Mouse (Mus musculus): ENCODE data around the gene Sost. TPM values are rescaled to one million over a fixed set of nuclear protein-coding genes. Genes with fewer than 3 reads are reported as not detected.

The Sost gene
- polyA plus RNA-seq, 1 experiment from 2014 or later = 0.36 TPM

DNA sequence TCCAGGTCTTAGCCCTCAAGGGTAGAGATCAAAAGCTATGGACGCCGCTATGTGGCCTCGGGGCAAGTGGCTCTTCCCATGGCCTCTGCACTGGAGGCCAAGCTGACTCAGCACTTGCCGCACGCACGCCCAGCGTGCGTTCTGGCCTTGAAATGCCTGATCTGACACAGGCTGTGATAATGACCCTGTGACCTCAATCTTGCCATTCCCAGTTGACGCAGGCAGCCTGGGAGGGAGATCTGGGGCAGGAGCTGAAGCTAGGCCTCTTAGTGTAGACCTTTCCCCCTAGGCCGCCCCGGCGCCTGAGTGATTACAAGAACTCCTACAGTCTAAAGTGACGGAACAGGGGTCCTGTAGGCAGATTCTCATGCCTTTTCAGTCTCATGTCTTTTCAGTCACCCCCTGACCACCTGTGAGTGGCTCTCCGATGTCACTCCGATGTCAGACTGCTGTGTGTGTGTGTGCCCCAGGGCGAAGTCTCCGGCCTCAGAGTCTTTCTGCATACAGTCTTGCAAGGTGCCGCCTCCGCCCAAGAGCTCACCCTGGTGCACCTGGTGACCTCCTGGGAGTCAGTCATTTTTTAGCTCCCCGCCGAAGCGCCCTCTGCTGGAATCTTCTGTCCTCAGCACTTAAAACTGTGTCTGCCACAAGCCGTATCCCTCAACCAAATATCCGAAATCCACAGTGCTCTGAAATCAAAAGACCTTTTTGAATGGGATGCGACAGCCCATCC is 38.6 kb downstream of the Sost start:
- no peaks in the 10 kb centered on the region for H3K9me3 ChIP-seq
- peaks cover 8% of the 10 kb centered on the region; the same call in 1 of the 2 replicates for H3K27me3 ChIP-seq (ENCODE audit: insufficient read depth, poor library complexity, severe bottlenecking)
- peak; percentile 83 for DNase-seq (ENCODE audit: low spot score)
- H3K4me1 ChIP-seq = peaks cover 35% of the 10 kb centered on the region
- no peaks in the 10 kb centered on the region for H3K36me3 ChIP-seq
- peak overlapping the region; percentile 67 for H3K27ac ChIP-seq
- H3K4me3 ChIP-seq = peak overlapping the region; percentile 23; the same call in 1 of the 2 replicates
- 24% methylated on average over 25 of the region's 25 CpGs for WGBS

GRCm38 (mm10) chr11:101926951-101927589 is 39.7 kb downstream of the Sost start:
- no peaks in the 10 kb centered on the region for H3K36me3 ChIP-seq

DNA sequence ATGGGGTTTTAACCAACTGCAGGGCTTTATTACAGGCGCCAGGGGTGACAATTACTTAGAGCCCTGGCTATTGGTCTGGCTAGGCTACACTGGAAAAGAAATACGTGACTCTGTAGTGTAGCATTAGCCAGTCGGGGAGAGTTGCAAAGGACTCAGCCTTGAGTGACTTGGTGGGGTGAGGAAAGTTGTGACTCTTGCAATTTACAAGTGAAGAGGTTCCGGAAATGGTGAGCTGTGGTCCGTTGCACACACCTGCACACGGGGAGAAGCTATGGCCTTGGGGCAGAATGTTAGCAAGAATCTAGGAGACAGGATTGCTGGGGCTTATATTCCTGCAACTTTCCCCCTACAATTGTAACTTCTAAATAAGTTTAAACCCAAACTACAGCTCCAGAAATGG is 41.2 kb downstream of the Sost start:
- Histone ChIP-seq H3K27ac (no peak overlapping the region), H3K36me3 (no peaks in the 10 kb centered on the region), H3K4me1 (peaks cover 27% of the 10 kb centered on the region), H3K9me3 (no peaks in the 10 kb centered on the region), H3K27me3 (ENCODE audit: insufficient read depth, poor library complexity, severe bottlenecking) (peaks cover 11% of the 10 kb centered on the region; the same call in 1 of the 2 replicates), H3K4me3 (no peak overlapping the region)
- DNase-seq (ENCODE audit: low spot score) = no peak
- WGBS = 79% methylated on average over 6 of the region's 6 CpGs

More at GRCm38 (mm10) chr11:101926951-101927589, 39.7 kb downstream of the Sost start:
- H3K4me1 ChIP-seq = peaks cover 24% of the 10 kb centered on the region
- peaks cover 8% of the 10 kb centered on the region; the same call in 1 of the 2 replicates for H3K27me3 ChIP-seq (ENCODE audit: insufficient read depth, poor library complexity, severe bottlenecking)
- 86% methylated on average over 10 of the region's 10 CpGs for WGBS
- no peak for DNase-seq (ENCODE audit: low spot score)
- H3K27ac ChIP-seq = no peak overlapping the region
- no peak overlapping the region for H3K4me3 ChIP-seq
- no peaks in the 10 kb centered on the region for H3K9me3 ChIP-seq

DNA sequence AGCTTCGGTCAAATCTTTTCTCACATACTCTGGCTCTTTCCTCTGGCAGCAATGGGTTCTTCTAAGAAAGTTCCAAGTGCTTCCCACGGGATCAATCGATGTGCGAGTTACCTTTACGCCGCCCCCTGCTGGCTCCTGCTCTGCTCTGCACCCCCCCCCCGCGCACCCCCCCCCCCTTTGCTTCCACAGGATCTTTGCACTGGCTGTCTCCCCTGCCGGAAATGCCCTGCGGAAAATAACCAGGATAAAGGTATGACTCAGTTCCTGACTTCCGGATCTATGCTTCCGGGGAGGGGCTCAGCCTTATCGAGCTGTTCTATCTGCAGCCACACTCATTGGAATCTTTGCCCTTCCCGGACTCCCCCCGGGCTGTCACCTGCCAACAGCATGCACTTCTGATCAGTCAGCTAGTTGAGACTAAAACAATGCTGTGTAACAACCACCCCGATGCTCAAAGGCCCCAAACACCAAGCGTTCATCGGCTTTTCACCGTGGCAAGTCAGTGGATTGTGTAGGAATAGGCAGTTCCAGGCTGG is 42.3 kb downstream of the Sost start:
- Histone ChIP-seq H3K9me3 (no peaks in the 10 kb centered on the region), H3K36me3 (no peaks in the 10 kb centered on the region), H3K4me1 (peaks cover 33% of the 10 kb centered on the region), H3K27me3 (ENCODE audit: insufficient read depth, poor library complexity, severe bottlenecking) (peaks cover 11% of the 10 kb centered on the region; the same call in 1 of the 2 replicates), H3K4me3 (0 out of 2 replicates have a peak overlapping the region, but pooled peaks have one; percentile 8), H3K27ac (0 out of 2 replicates have a peak overlapping the region, but pooled peaks have one; percentile 22)
- WGBS = 65% methylated on average over 17 of the region's 19 CpGs
- no peak for DNase-seq (ENCODE audit: low spot score)

DNA sequence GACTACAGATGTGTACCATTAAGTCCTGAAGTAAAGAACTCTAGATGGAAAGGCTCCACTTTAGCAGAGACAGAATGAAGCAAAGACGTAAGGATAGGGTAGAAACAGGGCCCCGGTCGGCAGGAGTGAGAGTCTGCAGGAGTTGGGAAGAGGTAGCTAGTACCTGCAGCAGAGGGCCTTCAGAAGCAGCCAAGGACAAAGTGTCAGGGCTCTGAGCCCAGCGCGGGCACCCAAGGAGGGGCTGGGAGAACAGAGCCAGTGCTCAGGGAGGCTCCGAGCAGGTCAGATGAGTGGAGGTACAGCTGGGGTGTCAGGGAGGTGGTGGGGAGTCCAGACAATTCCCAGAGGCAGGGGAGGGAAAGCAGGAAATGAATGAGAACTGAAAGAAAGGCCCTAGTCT is 42.8 kb downstream of the Sost start:
- Histone ChIP-seq H3K4me3 (0 out of 2 replicates have a peak overlapping the region, but pooled peaks have one; percentile 8), H3K27ac (peak overlapping the region; percentile 17; the same call in 1 of the 2 replicates), H3K4me1 (peaks cover 33% of the 10 kb centered on the region), H3K9me3 (no peaks in the 10 kb centered on the region), H3K36me3 (no peaks in the 10 kb centered on the region), H3K27me3 (ENCODE audit: insufficient read depth, poor library complexity, severe bottlenecking) (peaks cover 11% of the 10 kb centered on the region; the same call in 1 of the 2 replicates)
- 71% methylated on average over 6 of the region's 6 CpGs for WGBS
- no peak for DNase-seq (ENCODE audit: low spot score)

GRCm38 (mm10) chr11:101921361-101921952 is 45.4 kb downstream of the Sost start:
- 84% methylated on average over 12 of the region's 12 CpGs for WGBS
- H3K27me3 ChIP-seq (ENCODE audit: insufficient read depth, poor library complexity, severe bottlenecking) = peaks cover 32% of the 10 kb centered on the region
- no peak overlapping the region for H3K27ac ChIP-seq
- H3K36me3 ChIP-seq = no peaks in the 10 kb centered on the region
- peaks cover 18% of the 10 kb centered on the region for H3K4me1 ChIP-seq
- H3K9me3 ChIP-seq = no peaks in the 10 kb centered on the region
- no peak overlapping the region for H3K4me3 ChIP-seq
- no peak for DNase-seq (ENCODE audit: low spot score)

GRCm38 (mm10) chr11:101919660-101920059 is 47.2 kb downstream of the Sost start:
- peak; percentile 92 for DNase-seq (ENCODE audit: low spot score)
- WGBS = 2% methylated on average over 6 of the region's 6 CpGs
- H3K4me3 ChIP-seq = no peak overlapping the region
- H3K27ac ChIP-seq = no peak overlapping the region
- H3K36me3 ChIP-seq = no peaks in the 10 kb centered on the region
- H3K27me3 ChIP-seq (ENCODE audit: insufficient read depth, poor library complexity, severe bottlenecking) = peaks cover 40% of the 10 kb centered on the region
- no peaks in the 10 kb centered on the region for H3K9me3 ChIP-seq
- H3K4me1 ChIP-seq = peaks cover 17% of the 10 kb centered on the region

GRCm38 (mm10) chr11:101918609-101919008 is 48.2 kb downstream of the Sost start:
- Histone ChIP-seq H3K27ac (no peak overlapping the region), H3K9me3 (no peaks in the 10 kb centered on the region), H3K4me1 (peaks cover 13% of the 10 kb centered on the region), H3K27me3 (ENCODE audit: insufficient read depth, poor library complexity, severe bottlenecking) (peaks cover 37% of the 10 kb centered on the region), H3K36me3 (no peaks in the 10 kb centered on the region), H3K4me3 (no peak overlapping the region)
- WGBS = 61% methylated on average over 3 of the region's 3 CpGs
- no peak for DNase-seq (ENCODE audit: low spot score)

DNA sequence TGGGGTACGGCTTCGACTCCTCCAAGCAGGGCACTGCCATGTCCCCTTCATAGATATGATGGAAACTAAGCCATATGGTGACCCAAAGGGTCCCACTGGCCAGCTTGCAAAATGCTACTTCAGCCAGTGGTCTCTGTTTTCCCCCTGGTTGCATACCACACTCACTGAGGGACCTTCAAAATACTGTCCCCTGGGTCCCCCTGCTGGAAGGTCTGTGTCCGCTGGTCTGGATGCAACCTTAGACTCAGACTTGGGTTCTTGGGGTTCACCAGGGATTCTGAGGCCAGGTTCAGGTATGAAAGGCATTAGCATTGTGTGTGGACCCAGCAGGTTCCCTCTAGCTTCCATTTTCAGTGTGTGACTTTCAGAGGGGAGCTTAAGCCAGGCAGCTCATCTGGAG is 50.0 kb downstream of the Sost start:
- no peak for DNase-seq (ENCODE audit: low spot score)
- Histone ChIP-seq H3K27me3 (ENCODE audit: insufficient read depth, poor library complexity, severe bottlenecking) (peaks cover 43% of the 10 kb centered on the region), H3K4me3 (no peak overlapping the region), H3K27ac (0 out of 2 replicates have a peak overlapping the region, but pooled peaks have one; percentile 3), H3K9me3 (no peaks in the 10 kb centered on the region), H3K4me1 (peaks cover 13% of the 10 kb centered on the region), H3K36me3 (no peaks in the 10 kb centered on the region)
- 60% methylated on average over 3 of the region's 3 CpGs for WGBS

- 0 out of 2 replicates have a peak, but pooled peaks cover 5% of the 10 kb centered on the region for H3K4me1 ChIP-seq
- peaks cover 63% of the 10 kb centered on the region for H3K27me3 ChIP-seq (ENCODE audit: insufficient read depth, poor library complexity, severe bottlenecking)
- 51% methylated on average over 8 of the region's 8 CpGs for WGBS
Measured at GRCm38 (mm10) chr11:101913591-101913990, 53.2 kb downstream of the Sost start.

More at GRCm38 (mm10) chr11:101913591-101913990, 53.2 kb downstream of the Sost start:
- H3K4me3 ChIP-seq = no peak overlapping the region
- no peaks in the 10 kb centered on the region for H3K9me3 ChIP-seq
- no peaks in the 10 kb centered on the region for H3K36me3 ChIP-seq
- H3K27ac ChIP-seq = no peak overlapping the region
- DNase-seq (ENCODE audit: low spot score) = no peak

Measured in heart, embryonic 10.5 days (tissue).